13 mouse cellular contexts compared by ENCODE assay signal in genomic region chr10:42572971-42573370, GRCm38 (mm10). TPM values are rescaled to one million over a fixed set of nuclear protein-coding genes. Genes with fewer than 3 reads are reported as not detected.
DNase-seq lines count a peak whose midpoint lies in the region; ATAC-seq and TF ChIP-seq lines count a peak whose summit lies in the region.
"Had no signal": no experiment of that assay in that cellular context is flagged by ENCODE, and none has a peak within 500 bp of the region (broad histone marks: within the 10 kb centered on the region; RNA-seq: fewer than 3 reads in every experiment).

No protein-coding gene starts in this region.

- WGBS in kidney, embryonic 15.5 days, result 1% methylated on average over 15 of the region's 15 CpGs
- 3% methylated on average over 15 of the region's 15 CpGs for WGBS in kidney, adult 2 months
- WGBS in forebrain, embryonic 14.5 days, result 24% methylated on average over 15 of the region's 15 CpGs
- WGBS in limb, embryonic 12.5 days, result 1% methylated on average over 15 of the region's 15 CpGs
- under 1% methylated on average over 15 of the region's 15 CpGs for WGBS in neural tube, embryonic 13.5 days

- peaks cover 98% of the 10 kb centered on the region for H3K27me3 ChIP-seq in kidney, embryonic 15.5 days
- H3K27me3 ChIP-seq in kidney, adult 2 months (replicated peaks; ENCODE audit: control insufficient read depth, insufficient read depth, low read length), result no peaks in the 10 kb centered on the region; the same call in 1 of the 2 replicates
- H3K27me3 ChIP-seq in forebrain, embryonic 14.5 days (replicated peaks; ENCODE audit: control insufficient read depth, insufficient read depth, low read length), result no peaks in the 10 kb centered on the region
- H3K27me3 ChIP-seq in limb, embryonic 12.5 days, result peaks cover 96% of the 10 kb centered on the region
- peaks cover 98% of the 10 kb centered on the region for H3K27me3 ChIP-seq in neural tube, embryonic 13.5 days

- H3K4me2 ChIP-seq in kidney, embryonic 15.5 days, result no peak overlapping the region
- peak overlapping the region; percentile 56 for H3K4me2 ChIP-seq in forebrain, embryonic 14.5 days (ENCODE audit: low read length)
- H3K4me2 ChIP-seq in limb, embryonic 12.5 days, result no peak overlapping the region
- H3K4me2 ChIP-seq in neural tube, embryonic 13.5 days, result peak overlapping the region; percentile 25

- no peaks in the 10 kb centered on the region for H3K36me3 ChIP-seq in kidney, embryonic 15.5 days
- H3K36me3 ChIP-seq in kidney, adult 2 months (ENCODE audit: control insufficient read depth, insufficient read depth, low read length), result no peaks in the 10 kb centered on the region
- H3K36me3 ChIP-seq in forebrain, embryonic 14.5 days (ENCODE audit: control insufficient read depth, insufficient read depth, low read length), result peaks cover 41% of the 10 kb centered on the region
- no peaks in the 10 kb centered on the region for H3K36me3 ChIP-seq in limb, embryonic 12.5 days
- no peaks in the 10 kb centered on the region for H3K36me3 ChIP-seq in neural tube, embryonic 13.5 days

- no peak for ATAC-seq in kidney, embryonic 15.5 days (replicated peaks; ENCODE audit: low FRiP score)
- ATAC-seq in forebrain, embryonic 14.5 days, result no peak
- no peak for ATAC-seq in limb, embryonic 12.5 days (ENCODE audit: insufficient number of reproducible peaks, insufficient read depth, low FRiP score, low TSS enrichment, low read depth)
- no peak for ATAC-seq in neural tube, embryonic 13.5 days (ENCODE audit: low read depth)
- no peak for ATAC-seq in cerebellum, adult (ENCODE audit: insufficient number of reproducible peaks, low FRiP score, low TSS enrichment)
- ATAC-seq: liver, postnatal 0 days had no signal

- TF ChIP-seq CTCF in kidney, adult 2 months (conservative IDR thresholded peaks at IDR 0.05; ENCODE audit: insufficient read depth, insufficient read length, low read depth, low read length), result no peak

- no peak overlapping the region for H3K9ac ChIP-seq in kidney, embryonic 15.5 days
- H3K9ac ChIP-seq in forebrain, embryonic 14.5 days (ENCODE audit: low read length), result peak overlapping the region; percentile 33
- H3K9ac ChIP-seq in limb, embryonic 12.5 days (replicated peaks), result no peak overlapping the region
- H3K9ac ChIP-seq in neural tube, embryonic 13.5 days, result no peak overlapping the region
- H3K9ac ChIP-seq: liver, postnatal 0 days had no signal

- no peak for TF ChIP-seq POLR2A in kidney, adult 2 months (IDR thresholded peaks at IDR 0.05; ENCODE audit: low read depth, low read length)

- H3K27ac ChIP-seq in kidney, embryonic 15.5 days, result no peak overlapping the region
- H3K27ac ChIP-seq in kidney, adult 2 months (ENCODE audit: insufficient read depth, low read depth, low read length), result no peak overlapping the region
- no peak overlapping the region for H3K27ac ChIP-seq in forebrain, embryonic 14.5 days (ENCODE audit: low read depth, low read length)
- no peak overlapping the region for H3K27ac ChIP-seq in limb, embryonic 12.5 days
- no peak overlapping the region for H3K27ac ChIP-seq in neural tube, embryonic 13.5 days (replicated peaks)

- H3K4me3 ChIP-seq in kidney, embryonic 15.5 days (replicated peaks), result 0 out of 2 replicates have a peak overlapping the region, but pooled peaks have one; percentile 7
- no peak overlapping the region for H3K4me3 ChIP-seq in kidney, adult 2 months (ENCODE audit: insufficient read depth, low read depth, low read length)
- H3K4me3 ChIP-seq in forebrain, embryonic 14.5 days (ENCODE audit: low read depth, low read length), result peak overlapping the region; percentile 28
- 0 out of 2 replicates have a peak overlapping the region, but pooled peaks have one; percentile 1 for H3K4me3 ChIP-seq in limb, embryonic 12.5 days (replicated peaks)
- 0 out of 2 replicates have a peak overlapping the region, but pooled peaks have one; percentile 6 for H3K4me3 ChIP-seq in neural tube, embryonic 13.5 days

- peaks cover 5% of the 10 kb centered on the region; the same call in 1 of the 2 replicates for H3K4me1 ChIP-seq in kidney, embryonic 15.5 days
- no peaks in the 10 kb centered on the region for H3K4me1 ChIP-seq in kidney, adult 2 months (ENCODE audit: control insufficient read depth, insufficient read depth, low read length)
- peaks cover 31% of the 10 kb centered on the region for H3K4me1 ChIP-seq in forebrain, embryonic 14.5 days (ENCODE audit: control insufficient read depth, insufficient read depth, low read length)
- H3K4me1 ChIP-seq in limb, embryonic 12.5 days (replicated peaks), result no peaks in the 10 kb centered on the region
- peaks cover 6% of the 10 kb centered on the region for H3K4me1 ChIP-seq in neural tube, embryonic 13.5 days (replicated peaks)

- no peak for DNase-seq in kidney, adult 2 months
- DNase-seq in forebrain, embryonic 14.5 days (ENCODE audit: low spot score), result no peak
- DNase-seq in urinary bladder, postnatal 10 days (ENCODE audit: low spot score), result no peak
- no peak for DNase-seq in lung, postnatal 25 days (ENCODE audit: low spot score)
- DNase-seq: cerebellum, postnatal 36 days; gastrocnemius, postnatal 36 days; liver, postnatal 0 days; thymus, postnatal 36 days had no signal

- no peaks in the 10 kb centered on the region for H3K9me3 ChIP-seq in kidney, embryonic 15.5 days (replicated peaks)
- no peaks in the 10 kb centered on the region for H3K9me3 ChIP-seq in forebrain, embryonic 14.5 days (replicated peaks; ENCODE audit: control insufficient read depth, low read length)
- no peaks in the 10 kb centered on the region for H3K9me3 ChIP-seq in limb, embryonic 12.5 days
- no peaks in the 10 kb centered on the region for H3K9me3 ChIP-seq in neural tube, embryonic 13.5 days

RNA-seq across cellular contexts. Expression of gene Nr2e1, which starts 10.5 kb away (rescaled TPM):
- polyA plus RNA-seq in kidney, embryonic 15.5 days (2015; fragmentation: Nextera tagmentation; extraction: Ambion mirVana), result 0.17 TPM in 1 of 2 replicates, not detected in the other
- not detected in 2 replicates for polyA plus RNA-seq in kidney, adult 2 months (2012; rRNA removed)
- 33.2 and 39.4 TPM in 2 replicates for polyA plus RNA-seq in forebrain, embryonic 14.5 days (2014; fragmentation: Nextera tagmentation; extraction: Ambion mirVana)
- polyA plus RNA-seq in limb, embryonic 12.5 days (2016; fragmentation: Nextera tagmentation; extraction: Ambion mirVana), result not detected in 2 replicates
- 0.33 TPM in 1 of 2 replicates, not detected in the other for polyA plus RNA-seq in neural tube, embryonic 13.5 days (2015; fragmentation: Nextera tagmentation; extraction: Ambion mirVana)
- polyA plus RNA-seq: large intestine, adult 2 months; liver, postnatal 0 days had no signal

RNA-seq across cellular contexts. Expression of gene Ostm1, which starts 10.7 kb away (rescaled TPM):
- 14.5 and 14.9 TPM in 2 replicates for polyA plus RNA-seq in kidney, embryonic 15.5 days (2015; fragmentation: Nextera tagmentation; extraction: Ambion mirVana)
- polyA plus RNA-seq in kidney, adult 2 months (2012; rRNA removed), result 15.4 and 15.5 TPM in 2 replicates
- 54.2 and 54.9 TPM in 2 replicates for polyA plus RNA-seq in forebrain, embryonic 14.5 days (2014; fragmentation: Nextera tagmentation; extraction: Ambion mirVana)
- 9.0 and 9.1 TPM in 2 replicates for polyA plus RNA-seq in limb, embryonic 12.5 days (2016; fragmentation: Nextera tagmentation; extraction: Ambion mirVana)
- 29.0 and 30.8 TPM in 2 replicates for polyA plus RNA-seq in neural tube, embryonic 13.5 days (2015; fragmentation: Nextera tagmentation; extraction: Ambion mirVana)

Comparison
In these comparisons a context has a peak if more than half of its experiments do, and no peak if none do; other contexts are left out.
1. H3K4me2 ChIP-seq: peak in forebrain, embryonic 14.5 days (single experiment) and neural tube, embryonic 13.5 days (single experiment); none in kidney, embryonic 15.5 days (single experiment) and limb, embryonic 12.5 days (single experiment).
2. RNA of gene Nr2e1, which starts 10.5 kb away (polyA plus RNA-seq): 33.2 to 39.4 TPM in forebrain, embryonic 14.5 days; 0.17 TPM in kidney, embryonic 15.5 days, not detected in kidney, adult 2 months, not detected in limb, embryonic 12.5 days and 0.33 TPM in neural tube, embryonic 13.5 days; every median in the first group is over 10 times any median in the second.